Mouse (Mus musculus): ENCODE results near the gene Tnk1. TPM values are rescaled to one million over a fixed set of nuclear protein-coding genes. Genes with fewer than 3 reads are reported as not detected.

Tnk1 gene
- polyA plus RNA-seq, 1 experiment from 2014 or later, result 0.15 TPM

- Histone ChIP-seq H3K9me3 (ENCODE audit: control insufficient read depth, low read length) (no peaks in the 10 kb centered on the region), H3K9ac (ENCODE audit: low read length) (peak within 1 kb of the TSS; percentile 79), H3K4me2 (ENCODE audit: low read length) (peak within 1 kb of the TSS; percentile 89), H3K4me1 (ENCODE audit: control insufficient read depth in 2 of 2, insufficient read depth in 2 of 2, low read length in 2 of 2) (peaks cover 3 to 24% of the 10 kb centered on the region in 2 experiments; a peak in 3 of 4 replicates), H3K36me3 (ENCODE audit: control insufficient read depth, insufficient read depth, low read length) (no peaks in the 10 kb centered on the region), H3K4me3 (ENCODE audit: control insufficient read depth in 1 of 2, insufficient read depth in 1 of 2, low read depth in 1 of 2, low read length in 2 of 2) (peak within 1 kb of the TSS; percentile 67 to 73), H3K27ac (replicated peaks in 1 of 2; ENCODE audit: control insufficient read depth in 1 of 2, insufficient read depth in 1 of 2, low read depth in 2 of 2, low read length in 2 of 2) (peak within 1 kb of the TSS; percentile 67 to 83), H3K27me3 (ENCODE audit: control insufficient read depth, insufficient read depth, low read length) (peaks cover 43% of the 10 kb centered on the region)
- peak; percentile 66 for ATAC-seq (ENCODE audit: insufficient number of reproducible peaks, insufficient read depth, low FRiP score, low read depth)
- 1% methylated on average over 12 of the region's 32 CpGs for WGBS
Measured at GRCm38 (mm10) chr11:69837604-69837951, 21.0 kb downstream of the Tnk1 start, which contains the start of gene Nlgn2. Nlgn2 (minus strand) TSS chr11:69837784.

GRCm38 (mm10) chr11:69836703-69837576 lies 21.6 kb downstream of the Tnk1 start:
- peak overlapping the region; percentile 76 for H3K9ac ChIP-seq (ENCODE audit: low read length)
- H3K4me2 ChIP-seq (ENCODE audit: low read length), result peak overlapping the region; percentile 89
- no peak for ATAC-seq (ENCODE audit: insufficient number of reproducible peaks, insufficient read depth, low FRiP score, low read depth)
- H3K36me3 ChIP-seq (ENCODE audit: control insufficient read depth, insufficient read depth, low read length), result no peaks in the 10 kb centered on the region
- H3K4me1 ChIP-seq (ENCODE audit: control insufficient read depth in 2 of 2, insufficient read depth in 2 of 2, low read length in 2 of 2), result peaks cover 3 to 24% of the 10 kb centered on the region in 2 experiments; a peak in 3 of 4 replicates
- peak overlapping the region; percentile 67 to 73 for H3K4me3 ChIP-seq (ENCODE audit: control insufficient read depth in 1 of 2, insufficient read depth in 1 of 2, low read depth in 1 of 2, low read length in 2 of 2)
- peaks cover 44% of the 10 kb centered on the region for H3K27me3 ChIP-seq (ENCODE audit: control insufficient read depth, insufficient read depth, low read length)
- H3K9me3 ChIP-seq (ENCODE audit: control insufficient read depth, low read length), result no peaks in the 10 kb centered on the region
- under 1% methylated on average over 51 of the region's 52 CpGs for WGBS
- peak overlapping the region in 1 of 2 experiments; percentile 58; a peak in 2 of 4 replicates for H3K27ac ChIP-seq (replicated peaks in 1 of 2; ENCODE audit: control insufficient read depth in 1 of 2, insufficient read depth in 1 of 2, low read depth in 2 of 2, low read length in 2 of 2)

- H3K9me3 ChIP-seq (ENCODE audit: control insufficient read depth, low read length), result no peaks in the 10 kb centered on the region
- H3K36me3 ChIP-seq (ENCODE audit: control insufficient read depth, insufficient read depth, low read length), result no peaks in the 10 kb centered on the region
- H3K27me3 ChIP-seq (ENCODE audit: control insufficient read depth, insufficient read depth, low read length), result peaks cover 44% of the 10 kb centered on the region
- H3K4me3 ChIP-seq (ENCODE audit: control insufficient read depth in 1 of 2, insufficient read depth in 1 of 2, low read depth in 1 of 2, low read length in 2 of 2), result peak overlapping the region in 1 of 2 experiments; percentile 67; a peak in 1 of 4 replicates
- ATAC-seq (ENCODE audit: insufficient number of reproducible peaks, insufficient read depth, low FRiP score, low read depth), result no peak
- no peak overlapping the region; the same call in 1 of the 2 replicates for H3K9ac ChIP-seq (ENCODE audit: low read length)
- peak overlapping the region; percentile 89; the same call in 1 of the 2 replicates for H3K4me2 ChIP-seq (ENCODE audit: low read length)
- WGBS, result 20% methylated on average over 4 of the region's 4 CpGs
- peaks cover 3 to 24% of the 10 kb centered on the region in 2 experiments; a peak in 3 of 4 replicates for H3K4me1 ChIP-seq (ENCODE audit: control insufficient read depth in 2 of 2, insufficient read depth in 2 of 2, low read length in 2 of 2)
- H3K27ac ChIP-seq (replicated peaks in 1 of 2; ENCODE audit: control insufficient read depth in 1 of 2, insufficient read depth in 1 of 2, low read depth in 2 of 2, low read length in 2 of 2), result no peak overlapping the region
Measured at GRCm38 (mm10) chr11:69835966-69836335, 22.6 kb downstream of the Tnk1 start.

- Histone ChIP-seq H3K4me1 (ENCODE audit: control insufficient read depth in 2 of 2, insufficient read depth in 2 of 2, low read length in 2 of 2) (peaks cover 3 to 24% of the 10 kb centered on the region in 2 experiments; a peak in 3 of 4 replicates), H3K27me3 (ENCODE audit: control insufficient read depth, insufficient read depth, low read length) (peaks cover 44% of the 10 kb centered on the region), H3K27ac (replicated peaks in 1 of 2; ENCODE audit: control insufficient read depth in 1 of 2, insufficient read depth in 1 of 2, low read depth in 2 of 2, low read length in 2 of 2) (no peak overlapping the region), H3K4me3 (ENCODE audit: control insufficient read depth in 1 of 2, insufficient read depth in 1 of 2, low read depth in 1 of 2, low read length in 2 of 2) (no peak overlapping the region; a peak in 1 of 4 replicates), H3K4me2 (ENCODE audit: low read length) (0 out of 2 replicates have a peak overlapping the region, but pooled peaks have one; percentile 89), H3K36me3 (ENCODE audit: control insufficient read depth, insufficient read depth, low read length) (no peaks in the 10 kb centered on the region), H3K9ac (ENCODE audit: low read length) (no peak overlapping the region; the same call in 1 of the 2 replicates), H3K9me3 (ENCODE audit: control insufficient read depth, low read length) (no peaks in the 10 kb centered on the region)
- ATAC-seq (ENCODE audit: insufficient number of reproducible peaks, insufficient read depth, low FRiP score, low read depth), result no peak
- 18% methylated on average over 9 of the region's 9 CpGs for WGBS
Measured at GRCm38 (mm10) chr11:69835326-69835965, 23.1 kb downstream of the Tnk1 start.

GRCm38 (mm10) chr11:69834001-69834549 lies 24.5 kb downstream of the Tnk1 start:
- H3K4me3 ChIP-seq (ENCODE audit: control insufficient read depth in 1 of 2, insufficient read depth in 1 of 2, low read depth in 1 of 2, low read length in 2 of 2), result peak overlapping the region; percentile 34 to 40
- ATAC-seq (ENCODE audit: insufficient number of reproducible peaks, insufficient read depth, low FRiP score, low read depth), result no peak
- H3K27ac ChIP-seq (replicated peaks in 1 of 2; ENCODE audit: control insufficient read depth in 1 of 2, insufficient read depth in 1 of 2, low read depth in 2 of 2, low read length in 2 of 2), result no peak overlapping the region
- H3K4me1 ChIP-seq (ENCODE audit: control insufficient read depth in 2 of 2, insufficient read depth in 2 of 2, low read length in 2 of 2), result peaks cover 3 to 22% of the 10 kb centered on the region in 2 experiments; a peak in 3 of 4 replicates
- H3K36me3 ChIP-seq (ENCODE audit: control insufficient read depth, insufficient read depth, low read length), result no peaks in the 10 kb centered on the region
- peak overlapping the region; percentile 86 for H3K4me2 ChIP-seq (ENCODE audit: low read length)
- H3K9ac ChIP-seq (ENCODE audit: low read length), result peak overlapping the region; percentile 73
- H3K9me3 ChIP-seq (ENCODE audit: control insufficient read depth, low read length), result no peaks in the 10 kb centered on the region
- WGBS, result 6% methylated on average over 39 of the region's 48 CpGs
- H3K27me3 ChIP-seq (ENCODE audit: control insufficient read depth, insufficient read depth, low read length), result peaks cover 44% of the 10 kb centered on the region

- no peaks in the 10 kb centered on the region for H3K36me3 ChIP-seq (ENCODE audit: control insufficient read depth, insufficient read depth, low read length)
- H3K27ac ChIP-seq (replicated peaks in 1 of 2; ENCODE audit: control insufficient read depth in 1 of 2, insufficient read depth in 1 of 2, low read depth in 2 of 2, low read length in 2 of 2), result no peak overlapping the region
- no peaks in the 10 kb centered on the region for H3K9me3 ChIP-seq (ENCODE audit: control insufficient read depth, low read length)
- H3K4me1 ChIP-seq (ENCODE audit: control insufficient read depth in 2 of 2, insufficient read depth in 2 of 2, low read length in 2 of 2), result peaks cover 3 to 18% of the 10 kb centered on the region in 2 experiments; a peak in 2 of 4 replicates
- H3K4me3 ChIP-seq (ENCODE audit: control insufficient read depth in 1 of 2, insufficient read depth in 1 of 2, low read depth in 1 of 2, low read length in 2 of 2), result peak overlapping the region; percentile 34 to 40
- WGBS, result 41% methylated on average over 8 of the region's 8 CpGs
- H3K4me2 ChIP-seq (ENCODE audit: low read length), result peak overlapping the region; percentile 86
- peak overlapping the region; percentile 73 for H3K9ac ChIP-seq (ENCODE audit: low read length)
- ATAC-seq (ENCODE audit: insufficient number of reproducible peaks, insufficient read depth, low FRiP score, low read depth), result no peak
- H3K27me3 ChIP-seq (ENCODE audit: control insufficient read depth, insufficient read depth, low read length), result peaks cover 44% of the 10 kb centered on the region
Measured at GRCm38 (mm10) chr11:69833554-69833953, 25.0 kb downstream of the Tnk1 start.

- peaks cover 24% of the 10 kb centered on the region for H3K36me3 ChIP-seq (ENCODE audit: control insufficient read depth, insufficient read depth, low read length)
- no peak overlapping the region for H3K9ac ChIP-seq (ENCODE audit: low read length)
- no peaks in the 10 kb centered on the region for H3K9me3 ChIP-seq (ENCODE audit: control insufficient read depth, low read length)
- ATAC-seq (ENCODE audit: insufficient number of reproducible peaks, insufficient read depth, low FRiP score, low read depth), result no peak
- H3K27ac ChIP-seq (replicated peaks in 1 of 2; ENCODE audit: control insufficient read depth in 1 of 2, insufficient read depth in 1 of 2, low read depth in 2 of 2, low read length in 2 of 2), result no peak overlapping the region
- peaks cover 0 to 5% of the 10 kb centered on the region in 2 experiments; a peak in 2 of 4 replicates for H3K4me1 ChIP-seq (ENCODE audit: control insufficient read depth in 2 of 2, insufficient read depth in 2 of 2, low read length in 2 of 2)
- no peak overlapping the region for H3K4me2 ChIP-seq (ENCODE audit: low read length)
- peaks cover 13% of the 10 kb centered on the region; the same call in 1 of the 2 replicates for H3K27me3 ChIP-seq (ENCODE audit: control insufficient read depth, insufficient read depth, low read length)
- no peak overlapping the region for H3K4me3 ChIP-seq (ENCODE audit: control insufficient read depth in 1 of 2, insufficient read depth in 1 of 2, low read depth in 1 of 2, low read length in 2 of 2)
- 78% methylated on average over 5 of the region's 5 CpGs for WGBS
Measured at GRCm38 (mm10) chr11:69828832-69829231, 29.7 kb downstream of the Tnk1 start.

All from heart, embryonic 14.5 days (tissue).